Mouse (Mus musculus) lung, postnatal 0 days (tissue): ENCODE results near the gene Igfn1.

Experiments used
- CTCF ChIP-seq: IDR thresholded peaks from 2 replicates; pipeline ENCODE4 v1.5.1; 2016; ENCODE audit warnings: antibody characterized with exemption, mild to moderate bottlenecking
- EP300 ChIP-seq: IDR thresholded peaks from 2 replicates; pipeline ENCODE4 v1.6.1; 2016; ENCODE audit warnings: antibody characterized with exemption, mild to moderate bottlenecking, control low read depth

- TF ChIP-seq CTCF (no peak), EP300 (no peak)
These were observed 76.3 kb downstream of the Igfn1 start for GRCm38 (mm10) chr1:135929876-135930275.
